Mouse (Mus musculus): ENCODE results near the gene Gm49661.

GRCm38 (mm10) chr8:84979599-84980421, 10.6 kb upstream of the Gm49661 start:
- no peak for TF ChIP-seq EP300 (optimal IDR thresholded peaks at IDR 0.05)
- TF ChIP-seq CTCF (IDR thresholded peaks at IDR 0.05; ENCODE audit: low read depth): no peak
